In the genomic region with DNA sequence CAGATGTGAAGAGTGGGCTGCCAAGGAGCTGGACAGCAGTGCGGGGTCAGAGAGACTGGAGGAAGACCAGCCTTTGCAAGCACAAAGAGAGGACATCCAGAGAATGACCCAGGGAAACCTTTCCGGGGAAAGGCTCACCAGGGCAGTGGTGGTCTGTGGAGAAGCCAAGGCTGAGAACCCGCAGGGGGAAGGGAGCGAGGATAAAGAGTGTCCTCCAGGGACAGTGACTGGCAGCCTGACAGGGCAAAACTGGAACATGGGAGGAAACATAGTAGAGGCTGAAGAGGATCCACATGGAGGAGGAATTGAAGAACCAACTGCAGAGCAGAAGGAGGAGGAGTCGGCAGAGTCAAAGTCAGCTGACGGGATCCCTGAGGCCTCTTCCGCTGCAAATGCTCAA, we compare ENCODE assay signal across 16 mouse cellular contexts.
"Had no signal": no experiment of that assay in that cellular context is flagged by ENCODE, and none has a peak within 500 bp of the region (broad histone marks: within the 10 kb centered on the region; RNA-seq: fewer than 3 reads in every experiment).

No protein-coding gene starts in this region.

- H3K4me3 ChIP-seq: left cerebral cortex, adult 2 months; limb, embryonic 15.5 days; liver, embryonic 12.5 days; lung, embryonic 15.5 days; midbrain, embryonic 15.5 days; neural tube, embryonic 12.5 days had no signal

- H3K9ac ChIP-seq: limb, embryonic 15.5 days; liver, embryonic 12.5 days; lung, embryonic 15.5 days; midbrain, embryonic 15.5 days; neural tube, embryonic 12.5 days had no signal

- H3K36me3 ChIP-seq: limb, embryonic 15.5 days; liver, embryonic 12.5 days; lung, embryonic 15.5 days; midbrain, embryonic 15.5 days; neural tube, embryonic 12.5 days had no signal

- H3K4me1 ChIP-seq: limb, embryonic 15.5 days; liver, embryonic 12.5 days; lung, embryonic 15.5 days; megakaryocyte, embryonic 14.5 days; midbrain, embryonic 15.5 days; neural tube, embryonic 12.5 days had no signal

- H3K27me3 ChIP-seq: limb, embryonic 15.5 days; liver, embryonic 12.5 days; lung, embryonic 15.5 days; megakaryocyte, embryonic 14.5 days; midbrain, embryonic 15.5 days; neural tube, embryonic 12.5 days had no signal

- ATAC-seq: liver, embryonic 12.5 days; midbrain, embryonic 15.5 days had no signal

- H3K4me2 ChIP-seq: limb, embryonic 15.5 days; liver, embryonic 12.5 days; lung, embryonic 15.5 days; midbrain, embryonic 11.5 days; midbrain, embryonic 15.5 days; neural tube, embryonic 12.5 days had no signal

- DNase-seq: kidney, postnatal 25 days; lung, postnatal 14 days; retina, postnatal 1 day; right cerebral cortex, postnatal 4 days; spleen, adult 18-20 months; thymus, adult 2 months; thymus, postnatal 25 days had no signal

- H3K9me3 ChIP-seq: limb, embryonic 15.5 days; liver, embryonic 12.5 days; lung, embryonic 15.5 days; midbrain, embryonic 15.5 days; neural tube, embryonic 12.5 days had no signal

- H3K27ac ChIP-seq: left cerebral cortex, adult 2 months; limb, embryonic 15.5 days; liver, embryonic 12.5 days; lung, embryonic 15.5 days; macrophage; midbrain, embryonic 15.5 days; neural tube, embryonic 12.5 days had no signal
